Mouse (Mus musculus): Measurements from ENCODE around the gene Plekhg1.

Gene Plekhg1

DNA sequence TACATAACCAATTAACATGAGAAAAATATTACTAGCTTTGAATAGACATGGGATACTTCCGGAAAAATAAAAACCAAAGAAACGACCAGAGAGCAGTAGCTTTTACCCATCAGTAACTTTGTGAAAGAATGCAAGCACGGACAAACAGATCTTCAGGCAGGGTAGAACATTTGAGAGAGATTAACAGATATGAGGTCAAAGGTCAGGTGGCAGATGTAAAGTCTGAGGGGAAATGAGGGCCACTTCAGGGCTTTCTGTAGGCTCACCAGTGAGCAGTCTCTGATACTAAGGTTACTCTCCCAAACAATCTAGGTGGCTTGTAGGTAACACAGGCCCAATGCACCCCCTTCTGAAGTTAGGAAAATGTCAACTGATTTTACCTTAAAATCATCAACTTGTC, 228.9 kb downstream of the Plekhg1 start:
- no peak for DNase-seq

DNA sequence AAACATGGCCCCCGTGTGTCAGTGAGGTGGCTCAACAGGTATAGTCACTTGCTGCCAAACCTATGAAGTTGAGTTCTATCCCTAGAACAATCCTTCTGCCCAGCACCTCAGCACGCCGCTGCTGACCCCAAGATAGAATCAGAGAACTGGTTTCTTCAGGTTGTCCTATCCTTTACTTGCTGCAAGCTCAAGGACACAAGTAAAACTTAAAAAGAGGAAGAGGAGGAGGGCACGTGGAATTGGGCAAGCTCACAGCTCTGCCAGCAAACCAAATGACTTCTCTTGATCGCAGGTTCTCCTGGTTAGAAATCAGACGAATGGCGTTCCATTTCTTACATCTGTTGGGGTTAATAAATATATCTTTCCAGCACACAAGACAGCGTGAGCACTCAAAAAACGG, 232.1 kb downstream of the Plekhg1 start:
- no peak for DNase-seq

DNA sequence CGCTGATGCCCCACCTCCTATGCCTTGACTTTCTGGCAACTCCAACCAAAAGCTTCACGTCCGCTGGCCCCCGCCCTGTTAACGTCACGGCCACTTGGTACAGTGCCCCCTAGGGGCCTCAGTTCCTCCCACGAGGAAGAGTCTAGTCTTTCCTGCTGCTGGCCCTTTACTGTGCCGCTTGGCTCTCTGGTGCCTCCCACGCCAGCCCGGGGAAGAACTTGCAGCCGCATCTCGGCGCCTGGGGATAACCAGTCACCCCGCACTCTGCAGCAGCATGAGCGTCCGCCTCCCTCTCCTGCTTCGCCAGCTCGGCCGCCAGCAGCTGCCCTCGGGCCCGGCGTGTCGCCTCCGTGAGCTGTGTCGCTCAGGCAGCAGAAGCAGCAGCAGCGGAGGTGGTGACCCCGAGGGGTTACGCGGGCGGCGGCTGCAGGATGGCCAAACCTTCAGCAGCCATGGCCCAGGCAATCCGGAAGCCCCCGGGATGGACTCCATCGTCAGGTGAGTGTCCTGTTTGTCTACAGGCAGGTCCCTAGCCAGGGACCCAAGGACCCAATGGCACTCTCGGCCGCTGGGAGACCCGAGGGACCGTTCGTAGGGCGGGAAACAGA, 232.9 kb downstream of the Plekhg1 start, which contains the start of gene Mthfd1l:
Mthfd1l (plus strand) TSS at position 138 of the 608 bp plus-strand sequence.
- DNase-seq: peak; percentile 85 to 88

DNA sequence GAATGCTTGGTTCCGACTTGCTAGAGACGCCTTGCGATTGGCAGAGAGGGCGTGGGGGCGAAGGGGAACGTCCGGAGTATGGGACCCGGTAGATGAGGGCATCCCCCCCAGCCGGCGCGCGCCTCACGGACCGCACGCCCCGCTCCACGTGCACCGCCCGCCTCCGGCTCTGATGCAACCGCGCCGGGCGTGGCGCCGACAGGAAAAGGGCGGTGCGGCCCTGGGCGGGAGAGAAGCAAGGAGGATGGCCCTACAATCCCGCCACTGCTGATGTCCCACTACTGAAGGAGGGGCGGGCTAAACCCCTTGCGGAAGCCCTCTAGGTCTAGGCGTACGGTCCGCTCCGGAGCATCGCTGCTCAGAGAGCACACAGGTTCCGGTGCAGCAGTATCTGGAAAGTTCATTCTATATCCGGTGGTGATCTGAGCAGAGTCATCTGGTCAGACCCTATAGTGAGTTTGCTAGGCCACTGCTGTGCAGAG, 233.5 kb downstream of the Plekhg1 start:
- DNase-seq: peak; percentile 88 to 92

DNA sequence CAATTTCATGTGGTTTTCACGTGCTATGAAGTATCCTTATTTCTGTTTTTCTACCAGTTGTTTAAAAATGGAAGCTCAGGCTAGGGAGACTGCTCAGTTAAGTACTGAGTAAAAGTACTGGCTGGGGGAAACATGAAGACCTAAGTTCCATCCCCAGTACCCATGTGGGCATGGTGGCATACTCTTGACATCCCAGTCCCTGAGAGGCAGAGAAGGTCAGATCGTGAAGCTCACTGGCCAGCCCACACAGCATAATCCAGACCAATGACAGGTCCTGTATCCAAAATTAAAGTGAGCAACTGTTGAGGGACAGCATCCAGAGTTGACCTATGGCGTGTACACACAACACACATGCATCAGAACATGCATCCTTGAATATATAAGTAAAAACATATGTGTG, 234.2 kb downstream of the Plekhg1 start:
- no peak for DNase-seq

DNA sequence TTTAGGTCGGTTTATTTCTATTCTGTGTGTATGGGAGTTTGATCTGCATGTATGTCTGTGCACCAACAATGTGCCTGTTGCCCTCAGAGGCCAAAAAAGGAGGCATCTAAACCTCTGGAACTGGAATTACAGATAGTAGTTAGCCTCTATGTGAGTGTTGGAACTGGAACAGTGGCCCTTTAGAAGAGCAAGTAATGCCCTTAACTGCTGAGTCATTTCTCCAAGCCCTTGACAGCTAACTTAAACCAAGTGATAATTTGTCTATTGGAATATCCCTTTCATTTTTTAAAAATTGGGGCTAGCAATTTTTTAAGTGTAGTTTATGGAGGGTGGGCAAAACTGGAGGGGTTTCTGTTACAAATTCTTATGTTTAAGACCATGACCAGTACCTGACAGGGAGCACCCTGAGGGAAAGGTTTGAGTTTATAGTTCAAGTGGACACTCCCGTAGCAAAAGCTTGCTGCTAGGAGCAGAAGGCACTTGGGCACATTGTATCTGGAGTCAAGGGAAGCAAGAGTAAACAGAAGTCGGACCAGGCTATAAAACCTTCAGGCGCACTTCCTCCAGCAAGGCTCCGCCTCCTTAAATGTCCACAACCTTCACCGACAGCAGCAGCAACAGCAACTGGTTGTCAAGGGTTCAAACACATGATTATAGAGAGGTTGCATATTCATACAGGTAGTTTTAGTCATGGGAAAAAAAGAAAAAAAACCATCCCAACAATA, 235.9 kb downstream of the Plekhg1 start:
- DNase-seq: no peak

DNA sequence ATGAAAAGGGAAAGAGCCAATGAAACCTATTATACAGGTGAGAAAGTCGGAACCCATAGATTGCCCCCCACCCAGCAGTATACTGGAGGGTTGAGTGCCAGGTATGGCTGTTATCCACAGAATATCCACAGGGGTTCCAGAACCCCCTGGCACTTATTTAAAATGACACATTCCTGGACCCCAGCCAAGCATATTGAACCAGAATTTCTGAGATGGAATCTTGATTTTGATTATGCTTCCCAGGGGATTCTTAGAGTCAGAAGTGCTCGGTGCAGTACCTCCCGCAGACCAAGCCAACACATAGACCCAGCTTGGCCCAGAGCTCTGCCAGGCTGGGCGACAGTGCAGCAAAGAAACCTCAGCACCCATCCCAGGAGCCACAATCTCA, 236.5 kb downstream of the Plekhg1 start:
- no peak for DNase-seq

DNA sequence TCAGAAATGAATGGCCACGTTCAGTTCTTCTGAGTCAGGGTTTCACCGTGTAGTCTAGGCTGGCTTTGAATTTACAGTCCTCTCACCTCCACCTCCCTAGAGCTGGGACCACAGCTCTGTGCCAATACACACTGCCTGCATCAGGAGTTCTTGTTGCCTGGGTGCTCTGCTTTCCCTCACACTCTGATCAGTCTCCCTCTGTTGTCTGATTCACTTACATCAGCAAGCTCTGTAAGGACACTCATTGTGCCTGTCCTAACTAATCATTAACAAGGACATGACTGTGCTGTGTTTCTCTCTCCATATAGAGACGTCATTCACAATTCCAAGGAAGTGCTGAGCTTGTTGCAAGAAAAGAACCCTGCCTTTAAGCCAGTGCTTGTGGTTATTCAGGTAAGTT, 238.2 kb downstream of the Plekhg1 start:
- peak in 1 of 2 experiments; percentile 37 for DNase-seq

DNA sequence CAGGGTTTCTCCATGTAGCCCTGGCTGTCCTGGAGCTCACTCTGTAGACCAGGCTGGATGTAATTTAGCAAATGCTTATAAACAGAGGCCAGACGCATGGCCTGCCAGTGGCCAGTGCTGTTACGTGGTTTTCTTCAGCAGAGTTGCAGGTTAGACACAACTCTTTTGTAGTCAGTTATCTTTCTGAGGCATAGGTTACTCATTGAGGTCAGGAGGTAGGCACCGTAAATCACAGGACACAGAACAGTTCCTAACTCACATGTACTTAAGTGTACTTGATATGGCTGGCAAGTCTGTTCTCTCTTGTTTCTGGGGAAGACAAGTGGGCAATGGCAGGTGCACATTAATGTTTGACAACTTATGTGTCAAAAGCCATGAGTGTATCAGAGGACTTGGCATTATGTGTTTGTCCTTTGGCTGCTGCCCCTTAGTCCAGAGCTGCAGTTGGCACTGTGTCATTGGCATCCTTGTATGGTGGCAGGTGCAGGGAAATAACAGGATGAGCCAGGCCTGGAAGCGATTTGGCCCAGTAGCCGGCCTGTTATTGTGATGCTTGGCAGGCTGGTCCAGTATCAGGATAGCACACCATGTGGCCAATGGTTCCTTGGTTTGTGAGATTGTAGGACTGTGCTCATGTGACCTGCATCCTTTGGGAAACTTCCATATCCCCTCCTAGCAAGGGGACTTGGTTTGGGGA, 238.8 kb downstream of the Plekhg1 start:
- no peak for DNase-seq

DNA sequence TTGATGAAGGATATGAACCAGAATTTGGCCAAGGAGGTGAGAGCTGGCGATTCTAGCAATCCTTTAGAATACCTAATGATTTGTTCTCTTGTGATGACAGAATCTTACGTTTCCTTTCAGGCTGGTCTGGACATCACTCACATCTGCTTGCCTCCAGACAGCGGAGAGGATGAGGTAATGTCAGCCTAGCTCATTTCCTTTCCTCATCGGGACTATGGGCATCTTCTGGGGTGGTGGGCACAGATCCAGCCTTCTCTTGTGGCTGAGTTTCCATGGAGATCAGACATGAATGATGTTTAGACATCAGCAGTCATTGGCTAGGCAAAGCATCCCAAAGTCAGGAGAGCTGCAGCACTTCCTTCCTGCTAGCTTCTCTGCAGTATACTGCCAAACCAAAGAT, 240.1 kb downstream of the Plekhg1 start:
- DNase-seq: no peak

DNA sequence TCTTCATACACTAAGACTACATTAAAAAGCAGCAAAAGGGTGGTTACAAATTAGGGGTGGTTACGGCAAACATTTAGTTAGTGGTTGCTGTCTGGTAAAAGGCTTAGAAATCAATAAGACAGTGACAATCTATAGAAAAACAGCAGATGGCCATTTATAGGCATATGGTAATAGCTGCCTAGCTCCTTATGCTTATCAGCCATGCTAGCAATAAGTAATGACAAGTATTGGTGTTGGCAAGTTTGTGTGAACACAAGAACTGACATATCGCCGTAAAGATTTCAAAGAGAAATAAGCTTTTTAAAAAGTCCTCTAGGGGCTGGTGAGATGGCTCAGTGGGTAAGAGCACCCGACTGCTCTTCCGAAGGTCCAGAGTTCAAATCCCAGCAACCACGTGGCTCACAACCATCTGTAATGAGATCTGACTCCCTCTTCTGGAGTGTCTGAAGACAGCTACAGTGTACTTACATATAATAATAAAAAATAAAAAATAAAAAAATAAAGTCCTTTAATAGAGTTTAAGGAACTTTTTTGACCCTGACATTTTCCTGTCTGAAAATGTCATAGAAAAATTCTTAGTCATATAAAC, 250.2 kb downstream of the Plekhg1 start:
- DNase-seq: no peak

DNA sequence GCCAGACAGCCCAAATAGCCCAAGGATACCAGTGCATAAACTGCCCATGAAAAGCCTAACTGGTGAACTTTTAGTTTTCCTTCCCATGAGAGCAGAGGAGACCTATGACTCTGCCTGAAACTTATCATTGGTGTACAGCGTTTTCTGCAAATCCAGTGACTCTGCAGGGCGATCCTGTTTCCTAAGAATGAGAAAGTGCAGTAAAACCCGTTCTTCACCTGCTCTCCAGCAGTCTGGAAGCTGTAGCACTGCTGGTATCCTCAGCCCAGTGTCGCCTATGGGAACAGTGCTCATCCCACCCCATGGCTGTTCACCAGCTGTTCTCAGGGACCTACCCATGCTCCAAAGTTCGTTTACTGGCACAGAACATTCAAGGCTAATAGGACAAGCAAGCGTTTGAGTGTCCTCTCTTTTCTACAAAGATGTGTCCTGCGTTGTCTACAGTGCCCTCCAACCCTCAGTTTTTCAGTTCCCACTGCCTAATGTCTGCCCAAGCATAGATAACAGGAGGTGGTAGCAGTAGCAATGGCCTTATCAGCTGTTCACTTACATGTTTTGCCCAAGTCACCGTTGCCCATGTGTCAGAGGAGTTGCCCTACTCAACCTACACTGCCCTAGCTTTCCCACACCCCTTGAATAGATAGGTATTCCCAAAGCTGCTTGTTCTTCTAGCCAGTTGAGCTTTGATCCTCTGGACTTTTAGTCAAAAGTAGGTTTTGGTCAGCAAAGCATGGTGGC, 253.4 kb downstream of the Plekhg1 start:
- no peak for DNase-seq

DNA sequence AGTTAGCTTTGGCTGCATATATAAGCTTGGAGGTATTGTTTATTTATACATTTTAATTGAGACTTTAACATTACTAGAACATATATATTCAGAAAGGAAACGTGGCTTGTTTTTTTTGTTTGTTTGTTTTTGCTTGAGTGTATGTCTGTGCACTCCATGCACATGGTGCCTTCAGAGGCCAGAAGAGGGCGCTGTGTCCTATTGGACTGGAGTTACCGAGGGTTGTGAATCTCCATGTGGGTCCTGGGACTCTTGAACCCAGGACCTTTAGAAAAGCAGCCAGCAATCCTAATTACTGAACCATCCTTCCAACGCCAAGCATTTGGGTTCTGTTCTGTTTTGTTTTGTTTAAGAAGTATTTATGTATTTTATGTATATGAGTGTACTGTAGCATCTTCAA, 255.1 kb downstream of the Plekhg1 start:
- DNase-seq: peak in 1 of 2 experiments; percentile 25

DNA sequence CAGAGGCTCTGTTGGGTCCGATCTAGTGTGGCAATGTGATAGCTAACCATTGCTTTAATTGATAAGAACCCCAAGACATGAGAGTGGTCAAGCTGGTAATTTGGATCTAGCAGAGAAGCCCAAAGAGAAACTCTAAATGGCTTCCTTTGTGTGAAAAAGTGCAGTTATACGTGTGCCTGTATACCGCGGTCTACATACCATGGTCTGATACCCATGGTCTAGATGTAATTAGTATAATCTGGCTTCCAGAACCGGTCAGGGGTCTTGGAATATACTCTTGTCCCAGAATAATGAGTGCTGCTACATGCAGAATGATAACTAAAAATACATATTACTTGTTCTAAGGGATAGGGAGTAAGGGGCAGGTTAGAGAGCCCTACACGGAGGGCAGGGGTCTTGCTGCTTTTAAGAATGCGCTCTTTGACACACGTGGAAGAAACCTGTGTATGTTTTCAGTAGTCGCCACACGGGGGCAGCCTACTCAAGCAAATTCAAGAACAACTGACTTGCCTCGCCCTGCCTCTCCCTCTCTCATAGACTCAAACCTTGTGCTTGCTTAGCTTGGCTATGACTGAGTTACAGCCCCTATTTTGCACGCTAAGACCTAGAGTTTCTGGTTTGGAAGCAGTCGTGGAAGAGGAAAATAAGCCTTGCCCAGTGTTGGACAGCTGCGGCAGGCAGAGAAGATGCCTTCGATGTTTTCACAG, 256.2 kb downstream of the Plekhg1 start:
- DNase-seq: peak; percentile 70 to 83

DNA sequence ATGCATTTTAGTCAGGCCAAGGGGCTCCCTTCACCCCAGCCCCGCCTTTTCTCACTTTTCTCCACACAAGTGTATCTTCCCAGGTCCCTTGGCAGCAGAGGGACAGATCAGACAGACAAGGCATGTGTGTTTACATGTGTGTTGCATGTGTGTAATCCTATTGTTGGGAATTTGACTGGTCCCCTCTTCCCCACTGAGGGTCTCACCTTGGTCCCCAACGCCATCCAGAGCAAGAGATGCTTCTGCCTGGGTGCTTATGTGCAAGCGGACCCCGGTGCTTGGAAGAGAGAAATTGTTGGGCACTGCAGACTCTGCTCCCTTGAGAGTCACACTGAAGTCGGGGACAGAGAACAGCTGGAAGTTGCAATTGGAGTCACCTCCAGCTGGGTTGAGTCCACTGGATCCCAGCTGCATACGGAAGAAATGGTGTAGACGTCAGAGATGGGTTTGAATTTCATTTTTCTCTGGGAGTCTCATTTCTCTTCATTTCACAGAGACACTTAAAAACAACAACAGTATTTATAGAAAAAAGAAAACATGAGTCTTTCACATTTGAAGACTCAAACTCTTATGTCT, 257.8 kb downstream of the Plekhg1 start:
- no peak for DNase-seq

DNA sequence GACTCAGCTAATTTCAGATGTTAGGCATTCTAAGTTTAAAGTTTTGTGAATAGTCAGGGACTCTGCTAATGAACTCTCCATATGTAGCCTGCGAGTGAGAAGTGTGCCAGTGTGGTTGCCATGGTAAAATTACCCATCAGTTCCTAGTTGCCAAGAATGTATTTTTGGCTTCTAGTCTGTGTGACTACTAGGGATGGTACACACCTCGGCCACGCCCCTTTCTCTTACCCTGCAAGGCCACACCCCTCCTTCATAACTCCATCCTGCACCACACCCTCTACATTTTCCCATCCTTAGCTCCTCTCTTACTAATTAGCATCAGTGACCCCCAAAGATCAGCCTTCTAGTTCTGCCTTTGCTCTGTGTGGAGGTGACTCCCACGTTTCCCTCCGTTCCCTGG, 262.5 kb downstream of the Plekhg1 start:
- no peak for DNase-seq

DNA sequence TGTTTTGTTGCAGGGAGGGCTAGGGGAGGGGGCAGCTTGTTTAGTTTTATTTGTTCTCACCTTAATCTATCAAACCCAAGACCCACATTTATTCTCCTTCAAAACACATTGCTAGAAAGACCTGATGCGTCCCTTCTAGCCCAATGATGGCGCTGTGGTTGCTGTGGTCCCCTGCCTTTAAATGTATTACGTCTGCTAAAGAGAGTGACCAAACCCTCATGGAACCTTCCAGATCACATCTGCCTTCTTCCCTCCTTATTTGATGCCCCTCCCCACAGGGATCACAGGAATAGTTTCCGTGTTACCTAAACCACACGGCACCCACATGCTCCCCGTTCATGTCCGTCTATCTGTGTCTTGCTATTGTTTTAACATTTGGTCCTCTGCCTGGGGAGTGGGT, 265.0 kb downstream of the Plekhg1 start:
- no peak for DNase-seq

DNA sequence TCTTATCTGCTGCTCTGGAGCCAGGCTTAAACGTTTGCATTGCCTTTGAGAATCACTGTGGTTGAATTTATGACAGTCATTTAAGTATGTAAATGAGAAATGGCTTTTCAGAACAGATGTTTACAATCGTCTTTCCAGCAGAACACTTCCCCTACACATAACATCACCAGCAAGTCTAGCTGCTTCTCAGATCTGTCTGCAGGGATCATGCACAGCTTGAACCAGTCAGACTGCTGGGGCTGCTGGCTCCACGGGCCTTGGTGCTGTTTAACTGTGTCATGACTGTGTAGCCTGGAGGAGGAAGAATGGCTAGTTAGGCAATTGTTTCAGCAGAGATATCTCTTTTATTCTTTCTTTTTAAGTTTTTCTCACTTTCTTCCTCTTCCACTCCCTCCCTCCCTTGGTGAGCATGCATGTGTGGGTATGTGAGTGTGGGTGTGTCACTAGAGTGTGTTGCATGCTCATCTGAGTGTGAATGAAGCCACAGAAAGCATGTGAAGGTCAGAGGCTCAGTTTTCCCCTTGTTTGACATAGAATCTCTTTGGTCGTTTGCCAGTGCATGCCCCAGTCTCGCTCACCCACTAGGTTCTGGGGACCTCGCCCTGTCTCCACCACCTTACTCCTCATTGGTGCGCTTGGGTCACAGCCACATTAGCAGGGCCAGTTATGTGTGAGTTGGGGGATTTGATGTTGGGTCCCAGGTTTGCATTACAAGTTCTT, 266.3 kb downstream of the Plekhg1 start:
- no peak for DNase-seq

All from kidney, postnatal 36 days (tissue).